Mouse (Mus musculus) olfactory bulb, adult 2 months (tissue): ENCODE measurements around the gene Adamtsl3. TPM values are rescaled to one million over a fixed set of nuclear protein-coding genes. Genes with fewer than 3 reads are reported as not detected.

Experiments
- H3K27ac ChIP-seq: fragments of 200-500 bp; 2 replicates; pipeline ENCODE4 v1.5.1; 2012; ENCODE audit warnings: low read depth, low read length; ENCODE audit not compliant: insufficient read depth
- H3K4me1 ChIP-seq: fragments of 200-500 bp; 2 replicates; pipeline ENCODE4 v1.6.1; 2012; ENCODE audit warnings: low read length; ENCODE audit not compliant: control insufficient read depth, insufficient read depth
- H3K4me3 ChIP-seq: fragments of 200-500 bp; 2 replicates; pipeline ENCODE4 v1.5.1; 2012; ENCODE audit warnings: mild to moderate bottlenecking, low read depth, low read length, moderate library complexity; ENCODE audit not compliant: insufficient read depth
- CTCF ChIP-seq: fragments of 200-500 bp; IDR thresholded peaks from 2 replicates; pipeline ENCODE4 v1.5.1; 2012; ENCODE audit warnings: low read depth, mild to moderate bottlenecking, low read length, moderate library complexity; ENCODE audit not compliant: insufficient read depth
- POLR2A ChIP-seq: fragments of 200-500 bp; IDR thresholded peaks from 2 replicates; pipeline ENCODE4 v1.6.1; 2012; ENCODE audit warnings: mild to moderate bottlenecking, low read depth, low read length, moderate library complexity; ENCODE audit not compliant: insufficient read depth
- WGBS: fragments of 180-500 bp; shearing (Covaris S2); methylation state at CpG from one replicate; pipeline ENCODE4 v1.1.7; 2018; 5-methylcytosine and 5-hydroxymethylcytosine counted together
- polyA plus RNA-seq: library from polyadenylated mRNA; stranded (reverse); fragments of >200 nt; gene quantifications from 2 replicates; pipeline ENCODE4 v1.2.4, GENCODE M21; 2012; ENCODE audit warnings: low replicate concordance; ENCODE audit not compliant: missing spikeins, insufficient read depth, insufficient read length

Adamtsl3 gene
- polyA plus RNA-seq, 1 experiment, result not detected

- H3K27ac ChIP-seq, result no peak overlapping the region
- H3K4me1 ChIP-seq, result no peaks in the 10 kb centered on the region
- TF ChIP-seq POLR2A, result no peak
- no peak for TF ChIP-seq CTCF
- WGBS, result 84% methylated on average over 1 of the region's 1 CpGs
- H3K4me3 ChIP-seq, result no peak overlapping the region
These were observed 42.8 kb downstream of the Adamtsl3 start for GRCm38 (mm10) chr7:82378311-82378710.

GRCm38 (mm10) chr7:82379765-82380164, 44.3 kb downstream of the Adamtsl3 start:
- H3K4me3 ChIP-seq, result no peak overlapping the region
- H3K27ac ChIP-seq, result no peak overlapping the region
- TF ChIP-seq CTCF (no peak), POLR2A (no peak)
- no peaks in the 10 kb centered on the region for H3K4me1 ChIP-seq
- 81% methylated on average over 7 of the region's 7 CpGs for WGBS

DNA sequence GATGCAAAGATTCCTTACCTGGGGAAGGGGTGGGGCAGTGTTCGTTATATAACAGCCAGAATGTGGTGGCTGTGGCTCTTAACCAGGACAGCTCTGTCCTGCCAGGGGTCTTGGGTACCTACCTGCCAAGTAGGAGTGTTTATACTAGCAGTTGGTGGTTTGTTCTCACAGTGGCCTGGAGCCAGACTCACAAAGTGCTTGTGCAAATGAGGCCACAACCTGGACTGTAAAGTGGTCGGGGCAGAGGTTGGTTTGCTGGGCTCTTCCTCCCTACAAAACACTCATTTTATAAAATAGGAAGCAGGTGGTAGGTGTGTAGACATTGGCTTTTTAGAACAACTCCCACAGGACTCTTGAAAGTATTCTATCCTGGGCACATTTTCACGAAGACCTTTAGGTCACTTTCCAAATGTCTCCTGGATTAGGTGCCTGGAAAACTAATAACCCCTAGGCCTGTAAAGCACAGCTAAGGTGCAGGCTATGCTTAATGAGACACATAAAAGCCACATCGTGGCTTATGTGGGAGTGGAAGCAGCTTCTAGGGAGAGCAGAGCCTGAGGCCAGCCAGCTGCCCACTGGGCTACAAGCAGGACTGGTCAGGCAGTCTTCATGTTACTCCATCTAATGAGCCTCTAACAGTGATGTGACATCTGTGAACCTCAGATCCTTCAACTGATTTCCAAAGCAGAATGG, 47.5 kb downstream of the Adamtsl3 start:
- Histone ChIP-seq H3K4me3 (no peak overlapping the region), H3K4me1 (no peaks in the 10 kb centered on the region), H3K27ac (no peak overlapping the region)
- 71% methylated on average over 4 of the region's 4 CpGs for WGBS
- TF ChIP-seq POLR2A (no peak), CTCF (no peak)

GRCm38 (mm10) chr7:82383536-82383848, 48.0 kb downstream of the Adamtsl3 start:
- TF ChIP-seq CTCF (no peak), POLR2A (no peak)
- no peaks in the 10 kb centered on the region for H3K4me1 ChIP-seq
- no peak overlapping the region for H3K4me3 ChIP-seq
- no peak overlapping the region for H3K27ac ChIP-seq
- WGBS, result 53% methylated on average over 3 of the region's 3 CpGs

DNA sequence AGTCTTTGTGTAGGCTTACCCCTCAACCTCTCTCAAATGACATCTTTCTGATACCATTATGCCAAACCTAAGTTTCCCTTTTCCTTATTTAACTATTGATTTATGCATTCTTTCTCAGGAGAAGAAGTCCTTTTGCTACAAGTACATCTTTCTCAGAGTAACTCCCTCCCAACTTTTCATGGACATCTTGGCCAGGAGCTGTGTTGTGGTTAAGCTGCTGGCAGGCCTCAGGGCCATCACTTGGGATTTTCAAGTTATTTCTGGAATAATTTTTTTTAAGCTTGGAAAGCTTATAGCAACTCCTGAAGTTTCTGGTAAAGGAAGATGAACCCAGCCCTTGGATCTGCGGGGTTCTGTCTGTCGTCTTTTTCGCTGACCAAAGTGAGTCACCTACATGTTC, 51.6 kb downstream of the Adamtsl3 start:
- Histone ChIP-seq H3K27ac (no peak overlapping the region), H3K4me3 (no peak overlapping the region), H3K4me1 (no peaks in the 10 kb centered on the region)
- WGBS, result 97% methylated on average over 3 of the region's 3 CpGs
- TF ChIP-seq POLR2A, result no peak
- no peak for TF ChIP-seq CTCF

DNA sequence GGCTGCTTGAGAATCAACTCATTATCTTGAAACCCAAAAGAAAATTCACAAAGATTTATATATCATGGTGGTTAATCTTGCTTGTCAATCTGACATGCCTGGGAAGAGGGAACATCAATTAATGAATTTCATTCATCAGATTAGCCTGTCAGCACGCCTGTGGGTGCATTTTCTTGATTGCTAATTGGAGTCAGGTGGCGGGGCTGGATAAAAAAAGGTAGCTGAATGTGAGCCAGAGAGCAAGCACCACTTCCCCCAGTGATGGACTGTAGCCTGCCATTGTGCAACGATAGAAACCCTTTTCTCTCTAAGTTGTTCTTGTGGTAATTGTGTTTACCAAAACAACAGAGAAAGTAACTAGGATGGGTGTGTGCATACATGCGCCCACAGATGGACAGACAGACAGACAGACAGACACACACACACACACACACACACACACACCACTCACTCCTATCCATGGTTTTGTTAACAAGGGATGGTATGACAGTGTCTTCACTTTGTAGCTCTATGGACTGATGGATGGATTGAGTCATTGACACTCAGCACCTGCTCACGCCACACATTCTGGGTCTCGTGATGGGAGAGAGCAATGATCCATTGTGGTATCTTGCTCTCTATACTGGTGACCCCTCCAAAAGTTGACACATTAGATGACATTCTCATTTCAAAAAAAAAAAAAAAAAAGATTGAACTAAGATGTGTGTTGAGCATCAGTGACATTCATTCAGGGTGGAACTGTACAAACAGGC, 59.1 kb downstream of the Adamtsl3 start:
- WGBS, result 62% methylated on average over 6 of the region's 6 CpGs
- TF ChIP-seq CTCF (no peak), POLR2A (no peak)
- Histone ChIP-seq H3K27ac (no peak overlapping the region), H3K4me1 (no peaks in the 10 kb centered on the region), H3K4me3 (no peak overlapping the region)

DNA sequence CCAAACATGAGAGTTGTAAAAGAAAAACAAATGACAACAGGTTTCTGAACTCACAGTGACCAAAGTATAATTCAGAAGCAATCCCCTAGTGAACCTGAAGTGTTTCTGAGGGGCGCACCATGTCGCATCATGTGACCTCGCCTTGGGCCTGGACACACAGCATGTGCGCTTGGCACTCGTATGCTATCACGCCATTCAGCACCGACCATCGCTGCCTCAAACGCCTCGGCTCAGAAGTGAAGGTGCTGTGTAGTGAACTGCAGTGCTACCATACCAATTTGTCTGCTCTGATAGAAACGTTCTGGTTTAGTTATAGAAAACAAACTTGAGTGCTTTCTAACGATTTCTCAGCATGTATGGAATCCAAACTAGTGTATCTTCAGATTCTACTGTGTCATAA, 59.7 kb downstream of the Adamtsl3 start:
- Histone ChIP-seq H3K4me3 (no peak overlapping the region), H3K27ac (no peak overlapping the region), H3K4me1 (no peaks in the 10 kb centered on the region)
- WGBS, result 70% methylated on average over 12 of the region's 12 CpGs
- TF ChIP-seq CTCF (no peak), POLR2A (no peak)

DNA sequence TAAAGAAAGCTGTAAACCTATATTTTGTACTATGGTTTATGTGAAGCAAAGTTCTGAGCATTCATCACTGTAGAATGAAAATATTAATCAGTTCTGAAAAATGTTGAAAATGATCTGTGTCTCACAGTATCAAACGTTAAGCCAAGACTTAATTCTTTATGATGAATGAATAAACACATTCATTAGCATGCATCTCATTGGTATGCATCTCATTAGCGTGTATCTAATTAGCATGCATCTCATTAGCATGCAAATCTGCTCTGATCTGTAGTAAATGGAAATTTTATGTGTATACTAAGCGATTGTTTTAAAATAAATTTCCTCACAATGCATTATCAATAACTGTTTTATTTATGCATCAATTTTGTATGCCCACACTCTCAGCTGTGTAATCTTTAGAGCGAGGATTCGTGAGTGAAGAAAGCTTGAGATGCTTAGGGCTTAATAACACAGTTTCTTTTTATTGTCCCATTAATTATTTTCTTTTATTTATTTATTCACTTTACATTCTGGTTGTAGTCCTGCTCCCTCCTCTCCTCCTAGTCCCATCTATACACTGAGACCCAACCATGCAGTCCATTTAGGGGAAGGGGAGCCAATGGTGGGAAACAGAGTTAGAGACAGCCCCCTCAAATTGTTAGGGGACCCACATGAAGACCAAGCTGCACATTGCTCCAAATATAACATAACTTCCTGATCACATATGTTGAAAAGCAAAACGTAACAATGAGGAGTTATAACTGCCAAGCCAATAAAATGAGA, 60.4 kb downstream of the Adamtsl3 start:
- H3K4me3 ChIP-seq, result no peak overlapping the region
- 44% methylated on average over 6 of the region's 6 CpGs for WGBS
- H3K27ac ChIP-seq, result no peak overlapping the region
- no peaks in the 10 kb centered on the region for H3K4me1 ChIP-seq
- TF ChIP-seq POLR2A (no peak), CTCF (no peak)

- Histone ChIP-seq H3K27ac (no peak overlapping the region), H3K4me3 (no peak overlapping the region), H3K4me1 (no peaks in the 10 kb centered on the region)
- 31% methylated on average over 4 of the region's 5 CpGs for WGBS
- TF ChIP-seq POLR2A (no peak), CTCF (no peak)
These were observed 61.4 kb downstream of the Adamtsl3 start for GRCm38 (mm10) chr7:82396869-82397268.
